Mouse (Mus musculus) CD4-positive, CD25-positive, alpha-beta regulatory T cell, adult 9 weeks (primary cell): ENCODE data around the gene Vmn1r128. TPM values are rescaled to one million over a fixed set of nuclear protein-coding genes. Genes with fewer than 3 reads are reported as not detected.

Experiments
- polyA plus RNA-seq: library from polyadenylated mRNA; unstranded; fragments of 100-300 nt; shearing (Covaris generic); gene quantifications from one replicate; pipeline ENCODE4 v1.2.1, GENCODE M21; 2017

Gene Vmn1r128
- polyA plus RNA-seq = not detected

GRCm38 (mm10) chr7:21349073-21349472 is at the start of gene Vmn1r128:
Vmn1r128 (plus strand) TSS chr7:21349373.

GRCm38 (mm10) chr7:21301367-21301766 is 47.8 kb upstream of the Vmn1r128 start, which contains the start of gene Vmn1r126:
Vmn1r126 (minus strand) TSS chr7:21301467.

GRCm38 (mm10) chr7:21319761-21320160 is 29.4 kb upstream of the Vmn1r128 start, which contains the start of gene Vmn1r127:
Vmn1r127 (minus strand) TSS chr7:21319861.

GRCm38 (mm10) chr7:21361191-21361590 is 12.0 kb downstream of the Vmn1r128 start, which contains the start of gene Vmn1r129:
Vmn1r129 (minus strand) TSS chr7:21361291.

Other genes starting within 250 kb of the Vmn1r128 start
- gene Vmn1r122, start 215.2 kb upstream of the Vmn1r128 start, polyA plus RNA-seq = not detected
- gene Vmn1r123, start 187.2 kb upstream of the Vmn1r128 start, polyA plus RNA-seq = not detected
- not detected for gene Gm5157, start 158.9 kb upstream of the Vmn1r128 start, polyA plus RNA-seq
- not detected for gene Vmn1r124, start 88.8 kb upstream of the Vmn1r128 start, polyA plus RNA-seq
- gene Vmn1r125, start 77.2 kb upstream of the Vmn1r128 start, polyA plus RNA-seq = not detected
- not detected for gene Vmn1r126, start 47.9 kb upstream of the Vmn1r128 start, polyA plus RNA-seq
- gene Vmn1r127, start 29.5 kb upstream of the Vmn1r128 start, polyA plus RNA-seq = not detected
- not detected for gene Vmn1r129, start 11.9 kb downstream of the Vmn1r128 start, polyA plus RNA-seq
- not detected for gene Gm6882, start 83.4 kb downstream of the Vmn1r128 start, polyA plus RNA-seq
- gene Vmn1r130, start 162.4 kb downstream of the Vmn1r128 start, polyA plus RNA-seq = not detected
- not detected for gene Vmn1r131, start 196.7 kb downstream of the Vmn1r128 start, polyA plus RNA-seq